11 mouse cellular contexts compared by ENCODE assay signal in the genomic region with DNA sequence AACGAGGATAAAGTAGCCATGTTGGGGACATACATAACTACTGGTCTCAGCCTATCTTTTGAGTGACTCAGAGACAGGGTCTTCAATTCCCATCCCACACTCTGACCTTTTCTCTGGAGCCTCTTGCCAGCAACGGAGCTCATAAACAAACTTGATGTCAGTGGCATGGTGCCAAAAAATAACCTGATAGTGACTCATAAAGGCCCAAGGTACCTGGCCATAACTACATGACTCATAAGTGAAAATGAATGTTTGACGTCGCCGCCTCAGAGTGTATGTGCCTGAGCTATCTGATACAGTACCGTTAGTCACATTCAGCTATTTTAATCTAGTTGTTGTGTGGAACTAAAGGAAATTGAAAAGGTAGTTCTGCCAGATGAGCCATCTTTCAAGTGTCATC. TPM values are rescaled to one million over a fixed set of nuclear protein-coding genes. Genes with fewer than 3 reads are reported as not detected.
A peak's percentile ranks its signal among the peaks of the same experiment; 100 is the strongest.
DNase-seq lines count a peak whose midpoint lies in the region; ATAC-seq and TF ChIP-seq lines count a peak whose summit lies in the region.
"Had no signal": no experiment of that assay in that cellular context is flagged by ENCODE, and none has a peak within 500 bp of the region (broad histone marks: within the 10 kb centered on the region; RNA-seq: fewer than 3 reads in every experiment).

No protein-coding gene starts in this region.

- no peak overlapping the region for H3K4me3 ChIP-seq in heart, embryonic 12.5 days
- no peak overlapping the region for H3K4me3 ChIP-seq in midbrain, embryonic 10.5 days
- H3K4me3 ChIP-seq in midbrain, embryonic 15.5 days, result no peak overlapping the region
- H3K4me3 ChIP-seq in hindbrain, embryonic 14.5 days (replicated peaks; ENCODE audit: low read length), result no peak overlapping the region
- H3K4me3 ChIP-seq in stomach, postnatal 0 days (ENCODE audit: low read depth, low read length), result no peak overlapping the region

- no peak overlapping the region for H3K4me2 ChIP-seq in heart, embryonic 12.5 days
- H3K4me2 ChIP-seq in midbrain, embryonic 15.5 days, result no peak overlapping the region
- H3K4me2 ChIP-seq in hindbrain, embryonic 14.5 days (replicated peaks), result no peak overlapping the region
- no peak overlapping the region for H3K4me2 ChIP-seq in stomach, postnatal 0 days (replicated peaks; ENCODE audit: low read depth)

- no peak overlapping the region for H3K9ac ChIP-seq in heart, embryonic 12.5 days
- H3K9ac ChIP-seq in midbrain, embryonic 15.5 days, result no peak overlapping the region
- no peak overlapping the region for H3K9ac ChIP-seq in hindbrain, embryonic 14.5 days
- no peak overlapping the region for H3K9ac ChIP-seq in stomach, postnatal 0 days (ENCODE audit: low read length)

- DNase-seq in heart, postnatal 14 days, result no peak
- DNase-seq in midbrain, embryonic 10.5 days (ENCODE audit: low spot score), result no peak
- no peak for DNase-seq in hindbrain, embryonic 14.5 days (ENCODE audit: low spot score)
- peak; percentile 61 for DNase-seq in stomach, postnatal 0 days (ENCODE audit: low spot score)
- no peak for DNase-seq in right cerebral cortex, postnatal 10 days (ENCODE audit: low spot score in 2 of 2)
- DNase-seq: kidney, postnatal 10 days; right cerebral cortex, adult 18-20 months had no signal

- intact Hi-C loops in heart, postnatal 14 days (cut with DNase I), result no loop called here

- 62% methylated on average over 6 of the region's 6 CpGs for WGBS in heart, embryonic 12.5 days
- 89% methylated on average over 6 of the region's 6 CpGs for WGBS in midbrain, embryonic 10.5 days
- 79% methylated on average over 6 of the region's 6 CpGs for WGBS in midbrain, embryonic 15.5 days
- WGBS in hindbrain, embryonic 14.5 days, result 72% methylated on average over 6 of the region's 6 CpGs
- 44% methylated on average over 6 of the region's 6 CpGs for WGBS in stomach, postnatal 0 days

- no peaks in the 10 kb centered on the region for H3K27me3 ChIP-seq in heart, embryonic 12.5 days (replicated peaks)
- no peaks in the 10 kb centered on the region; the same call in none of the 2 replicates for H3K27me3 ChIP-seq in midbrain, embryonic 10.5 days (ENCODE audit: low read depth, poor library complexity, severe bottlenecking)
- H3K27me3 ChIP-seq in midbrain, embryonic 15.5 days (replicated peaks), result no peaks in the 10 kb centered on the region
- no peaks in the 10 kb centered on the region for H3K27me3 ChIP-seq in hindbrain, embryonic 14.5 days (ENCODE audit: control insufficient read depth, insufficient read depth, low read length)
- H3K27me3 ChIP-seq in stomach, postnatal 0 days (ENCODE audit: control insufficient read depth, insufficient read depth, low read length), result no peaks in the 10 kb centered on the region

- no peak for ATAC-seq in heart, embryonic 12.5 days (ENCODE audit: insufficient number of reproducible peaks, low FRiP score)
- no peak for ATAC-seq in midbrain, embryonic 15.5 days (replicated peaks)
- no peak for ATAC-seq in hindbrain, embryonic 14.5 days (ENCODE audit: low FRiP score)
- ATAC-seq in stomach, postnatal 0 days (ENCODE audit: low FRiP score, low TSS enrichment), result peak; percentile 80
- ATAC-seq in cerebellum, adult (ENCODE audit: insufficient number of reproducible peaks, low FRiP score, low TSS enrichment), result no peak

- peak overlapping the region; percentile 98 for H3K27ac ChIP-seq in heart, embryonic 12.5 days (ENCODE audit: poor library complexity, severe bottlenecking)
- peak overlapping the region; percentile 94 for H3K27ac ChIP-seq in midbrain, embryonic 10.5 days (replicated peaks)
- no peak overlapping the region for H3K27ac ChIP-seq in midbrain, embryonic 15.5 days
- 0 out of 2 replicates have a peak overlapping the region, but pooled peaks have one; percentile 17 for H3K27ac ChIP-seq in hindbrain, embryonic 14.5 days
- no peak overlapping the region for H3K27ac ChIP-seq in stomach, postnatal 0 days (replicated peaks)

- H3K36me3 ChIP-seq in heart, embryonic 12.5 days, result no peaks in the 10 kb centered on the region
- H3K36me3 ChIP-seq in midbrain, embryonic 10.5 days, result no peaks in the 10 kb centered on the region
- no peaks in the 10 kb centered on the region for H3K36me3 ChIP-seq in midbrain, embryonic 15.5 days (replicated peaks)
- no peaks in the 10 kb centered on the region for H3K36me3 ChIP-seq in hindbrain, embryonic 14.5 days (replicated peaks; ENCODE audit: control insufficient read depth, insufficient read depth)
- no peaks in the 10 kb centered on the region for H3K36me3 ChIP-seq in stomach, postnatal 0 days (ENCODE audit: control insufficient read depth, insufficient read depth, low read length)
- H3K36me3 ChIP-seq: G1E had no signal

- peaks cover 89% of the 10 kb centered on the region for H3K4me1 ChIP-seq in heart, embryonic 12.5 days (replicated peaks)
- H3K4me1 ChIP-seq in midbrain, embryonic 10.5 days, result peaks cover 93% of the 10 kb centered on the region
- peaks cover 40% of the 10 kb centered on the region for H3K4me1 ChIP-seq in midbrain, embryonic 15.5 days
- H3K4me1 ChIP-seq in hindbrain, embryonic 14.5 days (replicated peaks; ENCODE audit: control insufficient read depth, insufficient read depth, low read length), result peaks cover 52% of the 10 kb centered on the region
- peaks cover 11% of the 10 kb centered on the region for H3K4me1 ChIP-seq in stomach, postnatal 0 days (replicated peaks; ENCODE audit: control insufficient read depth, insufficient read depth)

- TF ChIP-seq CTCF in stomach, postnatal 0 days (IDR thresholded peaks at IDR 0.05; ENCODE audit: low read depth), result no peak

- TF ChIP-seq EP300 in stomach, postnatal 0 days (optimal IDR thresholded peaks at IDR 0.05), result no peak

- no peaks in the 10 kb centered on the region for H3K9me3 ChIP-seq in heart, embryonic 12.5 days (replicated peaks)
- no peaks in the 10 kb centered on the region for H3K9me3 ChIP-seq in midbrain, embryonic 10.5 days (replicated peaks)
- H3K9me3 ChIP-seq in midbrain, embryonic 15.5 days, result no peaks in the 10 kb centered on the region
- no peaks in the 10 kb centered on the region for H3K9me3 ChIP-seq in hindbrain, embryonic 14.5 days (ENCODE audit: control insufficient read depth, low read length)
- H3K9me3 ChIP-seq in stomach, postnatal 0 days (ENCODE audit: control insufficient read depth, low read length), result no peaks in the 10 kb centered on the region

RNA-seq across cellular contexts. Expression of a gene that starts 16.9 kb away (rescaled TPM):
- polyA plus RNA-seq in heart, embryonic 12.5 days (2016; fragmentation: Nextera tagmentation; extraction: Ambion mirVana), result 76.7 and 77.8 TPM in 2 replicates
- 1 to 10 TPM; 1.0 to 2.3 TPM for total RNA-seq in heart, postnatal 14 days (2021)
- polyA plus RNA-seq in midbrain, embryonic 10.5 days (2016; fragmentation: Nextera tagmentation; extraction: Ambion mirVana), result 103 and 112 TPM in 2 replicates
- polyA plus RNA-seq in midbrain, embryonic 15.5 days (2015; fragmentation: Nextera tagmentation; extraction: Ambion mirVana), result 9.8 and 12.5 TPM in 2 replicates
- 13.3 and 14.8 TPM in 2 replicates for polyA plus RNA-seq in hindbrain, embryonic 14.5 days (2014; fragmentation: Nextera tagmentation; extraction: Ambion mirVana)
- 9.5 and 10.5 TPM in 2 replicates for polyA plus RNA-seq in stomach, postnatal 0 days (2015; fragmentation: Nextera tagmentation; extraction: Ambion mirVana)

Comparison
In these comparisons a context has a peak if more than half of its experiments do, and no peak if none do; other contexts are left out.
1. H3K27ac ChIP-seq: peak in heart, embryonic 12.5 days (single experiment), midbrain, embryonic 10.5 days (single experiment) and hindbrain, embryonic 14.5 days (single experiment); none in midbrain, embryonic 15.5 days (single experiment) and stomach, postnatal 0 days (single experiment).